Mouse (Mus musculus): ENCODE data around the gene Agap2.

Agap2 gene

GRCm38 (mm10) chr10:127076082-127076481 is 998 bp downstream of the Agap2 start:
- peak; percentile 85 for DNase-seq (ENCODE audit: low read depth)

- no peak for DNase-seq (ENCODE audit: low read depth)
Observed at GRCm38 (mm10) chr10:127077515-127077914, 2.4 kb downstream of the Agap2 start.

- DNase-seq (ENCODE audit: low read depth): no peak
Observed at GRCm38 (mm10) chr10:127078001-127078676, 3.1 kb downstream of the Agap2 start.

GRCm38 (mm10) chr10:127078677-127079575 is 3.8 kb downstream of the Agap2 start:
- no peak for DNase-seq (ENCODE audit: low read depth)

- no peak for DNase-seq (ENCODE audit: low read depth)
Observed at GRCm38 (mm10) chr10:127079665-127080391, 4.7 kb downstream of the Agap2 start.

GRCm38 (mm10) chr10:127080901-127081780 is 6.1 kb downstream of the Agap2 start:
- DNase-seq (ENCODE audit: low read depth): no peak

GRCm38 (mm10) chr10:127081996-127082620 is 7.0 kb downstream of the Agap2 start:
- DNase-seq (ENCODE audit: low read depth): no peak

- DNase-seq (ENCODE audit: low read depth): no peak
Observed at GRCm38 (mm10) chr10:127083292-127083914, 8.3 kb downstream of the Agap2 start.

GRCm38 (mm10) chr10:127083915-127084306 is 8.8 kb downstream of the Agap2 start:
- DNase-seq (ENCODE audit: low read depth): no peak

GRCm38 (mm10) chr10:127085052-127085451 is 10.0 kb downstream of the Agap2 start:
- no peak for DNase-seq (ENCODE audit: low read depth)

- no peak for DNase-seq (ENCODE audit: low read depth)
Observed at GRCm38 (mm10) chr10:127085633-127086032, 10.5 kb downstream of the Agap2 start.

GRCm38 (mm10) chr10:127090560-127091411 is 15.7 kb downstream of the Agap2 start:
- no peak for DNase-seq (ENCODE audit: low read depth)

GRCm38 (mm10) chr10:127091507-127092396 is 16.7 kb downstream of the Agap2 start:
- DNase-seq (ENCODE audit: low read depth): no peak

GRCm38 (mm10) chr10:127092742-127093141 is 17.7 kb downstream of the Agap2 start:
- peak; percentile 68 for DNase-seq (ENCODE audit: low read depth)

GRCm38 (mm10) chr10:127094382-127094802 is 19.3 kb downstream of the Agap2 start:
- DNase-seq (ENCODE audit: low read depth): no peak

GRCm38 (mm10) chr10:127098514-127098913 is 23.4 kb downstream of the Agap2 start:
- DNase-seq (ENCODE audit: low read depth): no peak

- DNase-seq (ENCODE audit: low read depth): no peak
Observed at GRCm38 (mm10) chr10:127099191-127099590, 24.1 kb downstream of the Agap2 start.

- DNase-seq (ENCODE audit: low read depth): peak; percentile 67
Observed at GRCm38 (mm10) chr10:127099868-127100267, 24.8 kb downstream of the Agap2 start.

- peak; percentile 84 for DNase-seq (ENCODE audit: low read depth)
Observed at GRCm38 (mm10) chr10:127100414-127100813, 25.3 kb downstream of the Agap2 start.

Measured in 416B (cell line).